Mouse (Mus musculus) cortical plate, adult 2 months (tissue): Measurements from ENCODE around the gene Tmem253. TPM values are rescaled to one million over a fixed set of nuclear protein-coding genes. Genes with fewer than 3 reads are reported as not detected.

ENCODE experiments used
- H3K27ac ChIP-seq: fragments of 200-500 bp; 2 replicates; pipeline ENCODE4 v1.5.1; 2012; ENCODE audit warnings: low read length, control low read depth, inconsistent platforms; ENCODE audit not compliant: insufficient read depth
- H3K4me1 ChIP-seq: fragments of 200-500 bp; 2 replicates; pipeline ENCODE4 v1.6.1; 2011; ENCODE audit warnings: low read length; ENCODE audit not compliant: control insufficient read depth, insufficient read depth
- H3K4me3 ChIP-seq: fragments of 200-500 bp; 2 replicates; pipeline ENCODE4 v1.5.1; 2011; ENCODE audit warnings: mild to moderate bottlenecking, low read length, control low read depth; ENCODE audit not compliant: insufficient read depth
- CTCF ChIP-seq: fragments of 200-500 bp; IDR thresholded peaks from 2 replicates; pipeline ENCODE4 v1.5.1; 2011; ENCODE audit warnings: mild to moderate bottlenecking, control low read depth, low read length; ENCODE audit not compliant: insufficient read depth; ENCODE audit errors: extremely low read depth
- POLR2A ChIP-seq: fragments of 200-500 bp; IDR thresholded peaks from 2 replicates; pipeline ENCODE4 v1.6.1; 2011; ENCODE audit warnings: mild to moderate bottlenecking, low read length, control low read depth; ENCODE audit not compliant: insufficient read depth; ENCODE audit errors: extremely low read depth
- polyA plus RNA-seq: library from polyadenylated mRNA; depleted of rRNA; stranded (reverse); fragments of >200 nt; gene quantifications from 2 replicates; pipeline ENCODE4 v1.2.3, GENCODE M21; 2012

Gene Tmem253
- polyA plus RNA-seq, 1 experiment, result 0.21 TPM

GRCm38 (mm10) chr14:52013021-52013610, 2.3 kb upstream of the Tmem253 start:
- H3K4me1 ChIP-seq, result 0 out of 2 replicates have a peak, but pooled peaks cover 1% of the 10 kb centered on the region
- no peak overlapping the region for H3K27ac ChIP-seq
- TF ChIP-seq POLR2A (no peak), CTCF (no peak)
- H3K4me3 ChIP-seq, result no peak overlapping the region

GRCm38 (mm10) chr14:52013771-52014219, 1.7 kb upstream of the Tmem253 start:
- peak overlapping the region; percentile 4; the same call in 1 of the 2 replicates for H3K4me3 ChIP-seq
- 0 out of 2 replicates have a peak, but pooled peaks cover 1% of the 10 kb centered on the region for H3K4me1 ChIP-seq
- no peak for TF ChIP-seq POLR2A
- no peak for TF ChIP-seq CTCF
- 0 out of 2 replicates have a peak overlapping the region, but pooled peaks have one; percentile 2 for H3K27ac ChIP-seq

GRCm38 (mm10) chr14:52014271-52014760, 1.1 kb upstream of the Tmem253 start:
- 0 out of 2 replicates have a peak, but pooled peaks cover 1% of the 10 kb centered on the region for H3K4me1 ChIP-seq

GRCm38 (mm10) chr14:52014761-52015311, 622 bp upstream of the Tmem253 start:
- TF ChIP-seq CTCF (no peak), POLR2A (peak; percentile 60; the same call in 1 of the 2 replicates)
- Histone ChIP-seq H3K27ac (peak overlapping the region; percentile 70; the same call in 1 of the 2 replicates), H3K4me3 (peak overlapping the region; percentile 71), H3K4me1 (0 out of 2 replicates have a peak, but pooled peaks cover 1% of the 10 kb centered on the region)

More at GRCm38 (mm10) chr14:52014271-52014760, 1.1 kb upstream of the Tmem253 start:
- TF ChIP-seq POLR2A (no peak), CTCF (no peak)
- H3K4me3 ChIP-seq, result peak overlapping the region; percentile 71; the same call in 1 of the 2 replicates
- no peak overlapping the region for H3K27ac ChIP-seq

- Histone ChIP-seq H3K4me3 (no peak overlapping the region), H3K27ac (no peak overlapping the region), H3K4me1 (peaks cover 2% of the 10 kb centered on the region; the same call in 1 of the 2 replicates)
- TF ChIP-seq POLR2A (no peak), CTCF (no peak)
Measured at GRCm38 (mm10) chr14:52016625-52017405, 1.4 kb downstream of the Tmem253 start.

- H3K27ac ChIP-seq, result no peak overlapping the region
- no peak overlapping the region for H3K4me3 ChIP-seq
- no peak for TF ChIP-seq CTCF
- no peak for TF ChIP-seq POLR2A
- peaks cover 2% of the 10 kb centered on the region; the same call in 1 of the 2 replicates for H3K4me1 ChIP-seq
Measured at GRCm38 (mm10) chr14:52017662-52018061, 2.2 kb downstream of the Tmem253 start.

GRCm38 (mm10) chr14:52018248-52019050, 3.0 kb downstream of the Tmem253 start:
- TF ChIP-seq CTCF (no peak), POLR2A (no peak)
- Histone ChIP-seq H3K27ac (no peak overlapping the region), H3K4me3 (peak overlapping the region; percentile 69; the same call in 1 of the 2 replicates), H3K4me1 (peaks cover 2% of the 10 kb centered on the region; the same call in 1 of the 2 replicates)

- H3K4me1 ChIP-seq, result peaks cover 2% of the 10 kb centered on the region; the same call in 1 of the 2 replicates
- peak overlapping the region; percentile 80 for H3K27ac ChIP-seq
- TF ChIP-seq CTCF (peak; percentile 52), POLR2A (no peak)
- peak overlapping the region; percentile 69 for H3K4me3 ChIP-seq
Measured at GRCm38 (mm10) chr14:52019051-52019589, 3.7 kb downstream of the Tmem253 start.
